Mouse (Mus musculus): ENCODE results near the gene Spata22. TPM values are rescaled to one million over a fixed set of nuclear protein-coding genes. Genes with fewer than 3 reads are reported as not detected.

Gene Spata22
- total and polyA plus RNA-seq, 2 experiments from 2014 or later, result not detected

- TF ChIP-seq CTCF (IDR thresholded peaks at IDR 0.05; ENCODE audit: low read depth) (no peak), EP300 (IDR thresholded peaks at IDR 0.05; ENCODE audit: low read depth) (no peak)
- Histone ChIP-seq H3K4me1 (ENCODE audit: control insufficient read depth, insufficient read depth) (no peaks in the 10 kb centered on the region), H3K4me3 (ENCODE audit: low read depth, low read length) (no peak overlapping the region), H3K9me3 (replicated peaks; ENCODE audit: control insufficient read depth, low read length) (no peaks in the 10 kb centered on the region), H3K27me3 (ENCODE audit: control insufficient read depth, insufficient read depth, low read length) (no peaks in the 10 kb centered on the region), H3K36me3 (replicated peaks; ENCODE audit: control insufficient read depth, insufficient read depth, low read length) (no peaks in the 10 kb centered on the region), H3K27ac (ENCODE audit: low read depth) (no peak overlapping the region), H3K9ac (replicated peaks; ENCODE audit: low read depth, low read length) (no peak overlapping the region), H3K4me2 (ENCODE audit: low read depth, low read length) (no peak overlapping the region)
- WGBS, result 58% methylated on average over 12 of the region's 12 CpGs
- no peak for ATAC-seq (ENCODE audit: insufficient read depth, low read depth)
- DNase-seq (ENCODE audit: low spot score), result no peak
These were observed 3.1 kb upstream of the Spata22 start for GRCm38 (mm10) chr11:73326485-73326886.

GRCm38 (mm10) chr11:73327361-73327760 lies 2.2 kb upstream of the Spata22 start:
- Histone ChIP-seq H3K4me1 (ENCODE audit: control insufficient read depth, insufficient read depth) (no peaks in the 10 kb centered on the region), H3K27ac (ENCODE audit: low read depth) (no peak overlapping the region), H3K4me3 (ENCODE audit: low read depth, low read length) (no peak overlapping the region), H3K27me3 (ENCODE audit: control insufficient read depth, insufficient read depth, low read length) (no peaks in the 10 kb centered on the region), H3K9me3 (replicated peaks; ENCODE audit: control insufficient read depth, low read length) (no peaks in the 10 kb centered on the region), H3K4me2 (ENCODE audit: low read depth, low read length) (no peak overlapping the region), H3K9ac (replicated peaks; ENCODE audit: low read depth, low read length) (no peak overlapping the region), H3K36me3 (replicated peaks; ENCODE audit: control insufficient read depth, insufficient read depth, low read length) (no peaks in the 10 kb centered on the region)
- no peak for TF ChIP-seq CTCF (IDR thresholded peaks at IDR 0.05; ENCODE audit: low read depth)
- TF ChIP-seq EP300 (IDR thresholded peaks at IDR 0.05; ENCODE audit: low read depth), result no peak
- ATAC-seq (ENCODE audit: insufficient read depth, low read depth), result no peak
- no peak for DNase-seq (ENCODE audit: low spot score)
- 46% methylated on average over 4 of the region's 4 CpGs for WGBS

- Histone ChIP-seq H3K9me3 (replicated peaks; ENCODE audit: control insufficient read depth, low read length) (no peaks in the 10 kb centered on the region), H3K27ac (ENCODE audit: low read depth) (no peak overlapping the region), H3K4me2 (ENCODE audit: low read depth, low read length) (no peak overlapping the region), H3K27me3 (ENCODE audit: control insufficient read depth, insufficient read depth, low read length) (no peaks in the 10 kb centered on the region), H3K4me3 (ENCODE audit: low read depth, low read length) (no peak overlapping the region), H3K9ac (replicated peaks; ENCODE audit: low read depth, low read length) (no peak overlapping the region), H3K36me3 (replicated peaks; ENCODE audit: control insufficient read depth, insufficient read depth, low read length) (no peaks in the 10 kb centered on the region), H3K4me1 (ENCODE audit: control insufficient read depth, insufficient read depth) (no peaks in the 10 kb centered on the region)
- DNase-seq (ENCODE audit: low spot score) (no peak), ATAC-seq (ENCODE audit: insufficient read depth, low read depth) (no peak)
- WGBS, result 62% methylated on average over 2 of the region's 2 CpGs
- TF ChIP-seq EP300 (IDR thresholded peaks at IDR 0.05; ENCODE audit: low read depth) (no peak), CTCF (IDR thresholded peaks at IDR 0.05; ENCODE audit: low read depth) (no peak)
These were observed 3.8 kb downstream of the Spata22 start for GRCm38 (mm10) chr11:73333357-73333756.

DNA sequence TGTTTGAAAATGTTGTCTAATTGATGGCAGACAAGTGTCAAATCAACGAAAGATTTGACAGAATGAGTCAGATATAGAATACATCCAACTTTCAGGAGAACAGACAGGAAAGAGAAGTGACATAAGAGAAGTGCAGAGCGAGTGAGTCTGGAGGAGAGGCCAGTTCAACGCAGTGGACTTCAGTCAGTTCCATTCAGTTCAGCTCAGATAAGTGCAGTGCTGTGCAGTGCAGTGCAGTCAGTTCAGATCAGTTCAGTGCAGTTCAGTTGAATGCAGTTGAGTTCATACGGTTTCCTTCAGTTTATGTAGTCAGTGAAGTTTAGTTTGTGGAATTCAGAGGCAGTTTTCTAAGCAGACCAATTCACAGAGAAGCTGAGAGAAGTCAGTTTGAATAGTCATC lies 7.4 kb downstream of the Spata22 start:
- no peak overlapping the region for H3K27ac ChIP-seq (ENCODE audit: low read depth)
- no peak for ATAC-seq (ENCODE audit: insufficient read depth, low read depth)
- no peak for DNase-seq (ENCODE audit: low spot score)
- H3K4me2 ChIP-seq (ENCODE audit: low read depth, low read length), result no peak overlapping the region
- H3K27me3 ChIP-seq (ENCODE audit: control insufficient read depth, insufficient read depth, low read length), result no peaks in the 10 kb centered on the region
- no peaks in the 10 kb centered on the region for H3K4me1 ChIP-seq (ENCODE audit: control insufficient read depth, insufficient read depth)
- 60% methylated on average over 4 of the region's 4 CpGs for WGBS
- H3K9me3 ChIP-seq (replicated peaks; ENCODE audit: control insufficient read depth, low read length), result no peaks in the 10 kb centered on the region
- H3K36me3 ChIP-seq (replicated peaks; ENCODE audit: control insufficient read depth, insufficient read depth, low read length), result no peaks in the 10 kb centered on the region
- H3K9ac ChIP-seq (replicated peaks; ENCODE audit: low read depth, low read length), result no peak overlapping the region
- no peak overlapping the region for H3K4me3 ChIP-seq (ENCODE audit: low read depth, low read length)
- no peak for TF ChIP-seq CTCF (IDR thresholded peaks at IDR 0.05; ENCODE audit: low read depth)
- no peak for TF ChIP-seq EP300 (IDR thresholded peaks at IDR 0.05; ENCODE audit: low read depth)

DNA sequence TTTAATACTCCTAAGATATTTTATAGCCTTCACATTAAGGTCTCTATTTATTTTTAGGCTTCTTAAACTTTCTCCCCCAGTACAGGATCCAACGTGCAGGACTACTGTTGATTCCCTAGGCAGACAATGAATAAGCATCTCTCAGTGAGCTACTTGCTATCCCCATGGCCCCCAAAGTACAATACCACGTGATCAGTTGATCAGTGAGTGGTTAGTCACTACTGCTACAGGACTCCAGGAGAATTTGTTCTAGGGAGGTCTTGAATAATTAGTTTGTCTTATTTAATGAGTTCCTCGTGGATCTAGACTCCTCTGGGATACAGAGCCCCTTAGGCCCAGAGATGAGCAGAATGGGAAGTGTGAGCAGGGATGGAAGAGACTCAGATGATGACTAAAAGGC lies 20.9 kb downstream of the Spata22 start, which contains the start of gene Olfr20:
Gene Olfr20, plus strand, starts transcription at position 301 of the 400 bp plus-strand sequence.
- 32% methylated on average over 3 of the region's 3 CpGs for WGBS
- no peak within 1 kb of the TSS for H3K27ac ChIP-seq (ENCODE audit: low read depth)
- TF ChIP-seq CTCF (IDR thresholded peaks at IDR 0.05; ENCODE audit: low read depth) (no peak), EP300 (IDR thresholded peaks at IDR 0.05; ENCODE audit: low read depth) (no peak)
- H3K4me1 ChIP-seq (ENCODE audit: control insufficient read depth, insufficient read depth), result no peaks in the 10 kb centered on the region
- H3K36me3 ChIP-seq (replicated peaks; ENCODE audit: control insufficient read depth, insufficient read depth, low read length), result no peaks in the 10 kb centered on the region
- no peaks in the 10 kb centered on the region for H3K27me3 ChIP-seq (ENCODE audit: control insufficient read depth, insufficient read depth, low read length)
- H3K4me2 ChIP-seq (ENCODE audit: low read depth, low read length), result no peak within 1 kb of the TSS
- DNase-seq (ENCODE audit: low spot score), result no peak
- no peak within 1 kb of the TSS for H3K9ac ChIP-seq (replicated peaks; ENCODE audit: low read depth, low read length)
- ATAC-seq (ENCODE audit: insufficient read depth, low read depth), result no peak
- H3K9me3 ChIP-seq (replicated peaks; ENCODE audit: control insufficient read depth, low read length), result no peaks in the 10 kb centered on the region
- H3K4me3 ChIP-seq (ENCODE audit: low read depth, low read length), result no peak within 1 kb of the TSS

DNA sequence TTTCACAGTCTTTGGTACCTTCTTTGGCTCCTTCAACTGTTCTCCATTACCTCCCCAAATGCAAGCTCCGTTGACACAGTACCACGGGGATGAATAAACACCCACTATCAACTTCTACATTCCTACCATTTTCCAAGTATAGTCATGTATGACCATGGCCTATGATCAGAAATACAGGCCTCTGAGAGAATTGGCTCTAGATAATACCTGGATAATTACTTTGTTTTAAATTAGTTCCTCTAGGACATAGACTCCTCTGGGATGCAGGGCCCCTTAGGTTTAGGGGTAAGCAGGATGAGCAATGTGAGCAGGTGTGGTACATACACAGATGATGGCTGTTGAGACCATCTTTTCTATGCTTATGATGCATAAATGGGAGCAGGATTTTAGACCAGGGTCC lies 41.4 kb downstream of the Spata22 start, which contains the start of gene Olfr376:
Gene Olfr376, plus strand, starts transcription at position 301 of the 400 bp plus-strand sequence.
- ATAC-seq (ENCODE audit: insufficient read depth, low read depth) (no peak), DNase-seq (ENCODE audit: low spot score) (no peak)
- Histone ChIP-seq H3K4me1 (ENCODE audit: control insufficient read depth, insufficient read depth) (no peaks in the 10 kb centered on the region), H3K27ac (ENCODE audit: low read depth) (no peak within 1 kb of the TSS), H3K9ac (replicated peaks; ENCODE audit: low read depth, low read length) (no peak within 1 kb of the TSS), H3K4me3 (ENCODE audit: low read depth, low read length) (no peak within 1 kb of the TSS), H3K4me2 (ENCODE audit: low read depth, low read length) (no peak within 1 kb of the TSS), H3K36me3 (replicated peaks; ENCODE audit: control insufficient read depth, insufficient read depth, low read length) (no peaks in the 10 kb centered on the region), H3K9me3 (replicated peaks; ENCODE audit: control insufficient read depth, low read length) (no peaks in the 10 kb centered on the region), H3K27me3 (ENCODE audit: control insufficient read depth, insufficient read depth, low read length) (no peaks in the 10 kb centered on the region)
- TF ChIP-seq CTCF (IDR thresholded peaks at IDR 0.05; ENCODE audit: low read depth) (no peak), EP300 (IDR thresholded peaks at IDR 0.05; ENCODE audit: low read depth) (no peak)
- 57% methylated on average over 2 of the region's 2 CpGs for WGBS

Data from heart, postnatal 0 days (tissue).